Mouse (Mus musculus): ENCODE results near the gene Ncam1.

The Ncam1 gene

GRCm38 (mm10) chr9:49751466-49751865 is 47.3 kb downstream of the Ncam1 start:
- no peak for DNase-seq

GRCm38 (mm10) chr9:49746176-49746575 is 52.5 kb downstream of the Ncam1 start:
- no peak for DNase-seq

GRCm38 (mm10) chr9:49745696-49746095 is 53.0 kb downstream of the Ncam1 start:
- DNase-seq = no peak

GRCm38 (mm10) chr9:49744286-49744685 is 54.4 kb downstream of the Ncam1 start:
- DNase-seq = no peak

GRCm38 (mm10) chr9:49739935-49740334 is 58.8 kb downstream of the Ncam1 start:
- DNase-seq = no peak

- no peak for DNase-seq
Observed at GRCm38 (mm10) chr9:49738546-49738945, 60.2 kb downstream of the Ncam1 start.

GRCm38 (mm10) chr9:49737166-49737565 is 61.6 kb downstream of the Ncam1 start:
- no peak for DNase-seq

GRCm38 (mm10) chr9:49734348-49735007 is 64.2 kb downstream of the Ncam1 start:
- DNase-seq = no peak

GRCm38 (mm10) chr9:49733726-49734125 is 65.0 kb downstream of the Ncam1 start:
- no peak for DNase-seq

- no peak for DNase-seq
Observed at GRCm38 (mm10) chr9:49729479-49729878, 69.2 kb downstream of the Ncam1 start.

GRCm38 (mm10) chr9:49728211-49728610 is 70.5 kb downstream of the Ncam1 start:
- no peak for DNase-seq

- no peak for DNase-seq
Observed at GRCm38 (mm10) chr9:49722765-49723164, 76.0 kb downstream of the Ncam1 start.

GRCm38 (mm10) chr9:49715121-49715520 is 83.6 kb downstream of the Ncam1 start:
- peak; percentile 10 for DNase-seq

GRCm38 (mm10) chr9:49714091-49714490 is 84.6 kb downstream of the Ncam1 start:
- no peak for DNase-seq

GRCm38 (mm10) chr9:49707646-49708045 is 91.1 kb downstream of the Ncam1 start:
- peak; percentile 79 for DNase-seq

- peak; percentile 25 for DNase-seq
Observed at GRCm38 (mm10) chr9:49704196-49704967, 94.3 kb downstream of the Ncam1 start.

- DNase-seq = no peak
Observed at GRCm38 (mm10) chr9:49695371-49695770, 103.4 kb downstream of the Ncam1 start.

- DNase-seq = no peak
Observed at GRCm38 (mm10) chr9:49692791-49693190, 105.9 kb downstream of the Ncam1 start.

GRCm38 (mm10) chr9:49691344-49691743 is 107.4 kb downstream of the Ncam1 start:
- no peak for DNase-seq

- DNase-seq = peak; percentile 71
Observed at GRCm38 (mm10) chr9:49683566-49684273, 115.0 kb downstream of the Ncam1 start.

GRCm38 (mm10) chr9:49681848-49682469 is 116.8 kb downstream of the Ncam1 start:
- peak; percentile 82 for DNase-seq

GRCm38 (mm10) chr9:49679270-49679669 is 119.5 kb downstream of the Ncam1 start:
- no peak for DNase-seq

Measured in kidney, adult 9 months (tissue).